Mouse (Mus musculus) liver, adult 2 months (tissue): ENCODE results near the gene Cript. TPM values are rescaled to one million over a fixed set of nuclear protein-coding genes. Genes with fewer than 3 reads are reported as not detected.

Experiments used
- DNase-seq: peaks from one replicate; pipeline ENCODE4 v3.0.0-alpha.2; 2011; ENCODE audit warnings: low read depth, low spot score; ENCODE audit errors: extremely low read depth
- H3K27ac ChIP-seq: fragments of 200-500 bp; replicated peaks from 2 replicates; pipeline ENCODE4 v1.5.1; 2012; ENCODE audit warnings: low read depth, mild to moderate bottlenecking, control low read depth, inconsistent platforms, low read length; ENCODE audit not compliant: insufficient read depth
- H3K27me3 ChIP-seq: fragments of 200-500 bp; 2 replicates; pipeline ENCODE4 v1.6.1; 2012; ENCODE audit warnings: mild to moderate bottlenecking, moderate library complexity, low read length, inconsistent platforms; ENCODE audit not compliant: control insufficient read depth, insufficient read depth
- H3K36me3 ChIP-seq: fragments of 200-500 bp; 2 replicates; pipeline ENCODE4 v1.6.1; 2012; ENCODE audit warnings: low read length, inconsistent platforms; ENCODE audit not compliant: control insufficient read depth, insufficient read depth
- H3K4me1 ChIP-seq: fragments of 200-500 bp; 2 replicates; pipeline ENCODE4 v1.6.1; 2011; ENCODE audit warnings: low read length; ENCODE audit not compliant: control insufficient read depth, insufficient read depth
- H3K4me3 ChIP-seq: fragments of 200-500 bp; 2 replicates; pipeline ENCODE4 v1.5.1; 2011; ENCODE audit warnings: low read depth, mild to moderate bottlenecking, control low read depth, low read length, moderate library complexity; ENCODE audit not compliant: insufficient read depth
- H3K79me2 ChIP-seq: fragments of 200-500 bp; 2 replicates; pipeline ENCODE4 v1.6.1; 2012; ENCODE audit warnings: inconsistent platforms, mild to moderate bottlenecking, low read length, moderate library complexity; ENCODE audit not compliant: control insufficient read depth, insufficient read depth
- H3K9ac ChIP-seq: fragments of 200-500 bp; 2 replicates; pipeline ENCODE4 v1.6.1; 2012; ENCODE audit warnings: low read depth, mild to moderate bottlenecking, control low read depth, inconsistent platforms, low read length
- CTCF ChIP-seq: fragments of 200-500 bp; IDR thresholded peaks from 2 replicates; pipeline ENCODE4 v1.5.1; 2011; ENCODE audit warnings: low read depth, low read length, control low read depth
- POLR2A ChIP-seq: fragments of 200-500 bp; IDR thresholded peaks from 2 replicates; pipeline ENCODE4 v1.6.1; 2011; ENCODE audit warnings: low read length, control low read depth; ENCODE audit not compliant: insufficient read depth; ENCODE audit errors: extremely low read depth
- WGBS: fragments of 180-500 bp; shearing (Covaris S2); methylation state at CpG from one replicate; pipeline ENCODE4 v1.1.7; 2018; 5-methylcytosine and 5-hydroxymethylcytosine counted together
- polyA plus RNA-seq: library from polyadenylated mRNA; depleted of rRNA; stranded (reverse); fragments of >200 nt; gene quantifications from 2 replicates; pipeline ENCODE4 v1.2.3, GENCODE M21; 2012
- total RNA-seq: library from RNA; depleted of rRNA; stranded (reverse); fragments of >200 nt; gene quantifications from 2 replicates; pipeline ENCODE4 v1.2.3, GENCODE M21; 2014

Cript gene
- total and polyA plus RNA-seq, 2 experiments = 7.4 to 26.9 TPM

DNA sequence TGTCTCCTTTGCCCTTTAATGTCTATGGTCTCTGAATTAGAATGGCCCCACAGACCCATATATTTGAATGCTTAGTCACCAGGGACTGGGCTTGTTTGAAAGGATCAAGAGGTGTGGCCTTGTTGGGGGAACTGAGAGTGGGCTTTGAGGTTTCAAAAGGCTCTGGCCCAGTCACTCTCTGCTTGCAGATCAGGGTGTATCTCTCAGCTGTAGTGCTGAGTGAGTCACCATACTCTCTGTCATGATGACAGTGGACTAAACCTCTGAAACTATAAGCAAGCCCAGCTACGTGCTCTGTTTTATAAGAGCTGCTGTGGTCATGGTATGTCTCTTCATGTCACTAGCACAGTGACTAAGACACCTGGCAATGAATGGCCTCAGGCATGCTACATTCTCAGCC, 27.1 kb downstream of the Cript start:
- no peak for TF ChIP-seq POLR2A
- no peak for TF ChIP-seq CTCF
- Histone ChIP-seq H3K4me1 (peaks cover 2% of the 10 kb centered on the region; the same call in 1 of the 2 replicates), H3K36me3 (no peaks in the 10 kb centered on the region), H3K79me2 (no peaks in the 10 kb centered on the region), H3K9ac (no peak overlapping the region), H3K27me3 (no peaks in the 10 kb centered on the region), H3K27ac (no peak overlapping the region), H3K4me3 (no peak overlapping the region)
- WGBS = 94% methylated on average over 1 of the region's 1 CpGs
- no peak for DNase-seq

DNA sequence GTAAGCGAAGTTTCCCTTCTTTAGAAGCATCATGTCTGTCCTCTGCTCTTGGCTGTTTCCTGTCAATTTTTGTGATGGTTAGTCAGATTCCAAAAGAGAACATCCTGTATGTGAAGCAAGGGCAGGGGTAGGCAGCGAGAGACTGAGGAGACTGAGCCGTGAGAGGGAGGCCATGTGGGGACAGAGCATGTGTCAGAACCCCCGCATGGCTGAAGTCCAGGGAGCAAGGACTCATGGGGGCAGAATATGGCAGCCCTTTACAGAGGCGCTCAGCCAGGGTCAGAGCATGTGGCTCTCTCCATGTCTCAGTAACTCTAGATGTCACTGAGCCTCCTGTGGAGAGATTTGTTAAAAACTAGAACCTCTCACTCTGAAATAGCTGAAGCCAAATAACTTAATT, 28.6 kb downstream of the Cript start:
- Histone ChIP-seq H3K9ac (no peak overlapping the region), H3K36me3 (no peaks in the 10 kb centered on the region), H3K27me3 (no peaks in the 10 kb centered on the region), H3K79me2 (no peaks in the 10 kb centered on the region), H3K27ac (no peak overlapping the region), H3K4me3 (no peak overlapping the region), H3K4me1 (peaks cover 2% of the 10 kb centered on the region; the same call in 1 of the 2 replicates)
- TF ChIP-seq POLR2A = no peak
- TF ChIP-seq CTCF = no peak
- 67% methylated on average over 5 of the region's 5 CpGs for WGBS
- no peak for DNase-seq

DNA sequence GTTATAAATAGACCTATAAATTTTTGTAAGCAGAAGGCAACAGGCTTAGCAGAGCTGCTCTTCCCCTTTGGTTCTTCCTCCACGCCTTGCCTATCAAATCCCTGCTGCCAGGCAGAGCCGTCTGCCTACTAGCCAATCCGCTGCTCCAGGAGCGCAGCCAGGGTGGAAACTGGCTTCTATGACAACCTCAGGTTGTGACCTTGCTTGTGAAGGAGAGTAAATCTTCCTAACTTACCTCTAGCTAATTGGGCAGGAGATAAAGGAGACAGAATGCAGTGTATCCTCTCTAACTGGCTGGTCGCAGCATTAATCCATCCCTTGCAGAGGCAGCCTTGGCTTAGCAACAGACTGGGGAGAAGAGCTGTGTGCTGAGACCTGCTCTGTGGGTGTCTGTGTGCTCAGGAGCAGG, 29.7 kb downstream of the Cript start:
- WGBS = 22% methylated on average over 5 of the region's 5 CpGs
- Histone ChIP-seq H3K36me3 (no peaks in the 10 kb centered on the region), H3K27ac (no peak overlapping the region), H3K9ac (no peak overlapping the region), H3K4me3 (no peak overlapping the region), H3K27me3 (no peaks in the 10 kb centered on the region), H3K4me1 (peaks cover 2% of the 10 kb centered on the region; the same call in 1 of the 2 replicates), H3K79me2 (no peaks in the 10 kb centered on the region)
- peak; percentile 11 for DNase-seq
- TF ChIP-seq POLR2A (no peak), CTCF (no peak)

DNA sequence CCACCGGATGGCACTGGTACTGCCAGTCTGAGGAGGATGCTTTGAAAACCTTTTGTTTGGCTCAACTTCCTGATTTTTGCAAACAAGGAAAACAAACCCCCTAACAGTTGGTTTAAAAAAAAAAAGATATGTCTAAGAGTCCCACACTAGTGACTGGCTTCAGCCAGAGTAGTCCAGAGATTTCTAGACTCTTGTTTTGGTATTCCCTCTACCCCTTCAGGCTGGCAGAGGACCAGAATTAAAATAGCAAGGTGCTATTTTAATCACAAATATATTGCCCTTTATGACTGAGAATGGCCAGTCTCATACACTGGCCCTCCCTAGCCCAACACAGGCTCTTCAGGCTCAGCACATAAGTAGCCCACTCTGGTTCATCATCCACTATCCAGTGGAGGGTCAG, 30.3 kb downstream of the Cript start:
- Histone ChIP-seq H3K4me3 (no peak overlapping the region), H3K36me3 (no peaks in the 10 kb centered on the region), H3K9ac (no peak overlapping the region), H3K4me1 (no peaks in the 10 kb centered on the region), H3K27ac (no peak overlapping the region), H3K27me3 (no peaks in the 10 kb centered on the region), H3K79me2 (no peaks in the 10 kb centered on the region)
- DNase-seq = no peak
- TF ChIP-seq POLR2A (no peak), CTCF (no peak)
- 44% methylated on average over 1 of the region's 1 CpGs for WGBS

GRCm38 (mm10) chr17:87056761-87057160, 31.4 kb downstream of the Cript start:
- 90% methylated on average over 7 of the region's 7 CpGs for WGBS
- no peak for DNase-seq
- Histone ChIP-seq H3K9ac (no peak overlapping the region), H3K27ac (no peak overlapping the region), H3K27me3 (no peaks in the 10 kb centered on the region), H3K79me2 (no peaks in the 10 kb centered on the region), H3K36me3 (no peaks in the 10 kb centered on the region), H3K4me1 (no peaks in the 10 kb centered on the region), H3K4me3 (no peak overlapping the region)
- TF ChIP-seq POLR2A = no peak
- TF ChIP-seq CTCF = no peak

DNA sequence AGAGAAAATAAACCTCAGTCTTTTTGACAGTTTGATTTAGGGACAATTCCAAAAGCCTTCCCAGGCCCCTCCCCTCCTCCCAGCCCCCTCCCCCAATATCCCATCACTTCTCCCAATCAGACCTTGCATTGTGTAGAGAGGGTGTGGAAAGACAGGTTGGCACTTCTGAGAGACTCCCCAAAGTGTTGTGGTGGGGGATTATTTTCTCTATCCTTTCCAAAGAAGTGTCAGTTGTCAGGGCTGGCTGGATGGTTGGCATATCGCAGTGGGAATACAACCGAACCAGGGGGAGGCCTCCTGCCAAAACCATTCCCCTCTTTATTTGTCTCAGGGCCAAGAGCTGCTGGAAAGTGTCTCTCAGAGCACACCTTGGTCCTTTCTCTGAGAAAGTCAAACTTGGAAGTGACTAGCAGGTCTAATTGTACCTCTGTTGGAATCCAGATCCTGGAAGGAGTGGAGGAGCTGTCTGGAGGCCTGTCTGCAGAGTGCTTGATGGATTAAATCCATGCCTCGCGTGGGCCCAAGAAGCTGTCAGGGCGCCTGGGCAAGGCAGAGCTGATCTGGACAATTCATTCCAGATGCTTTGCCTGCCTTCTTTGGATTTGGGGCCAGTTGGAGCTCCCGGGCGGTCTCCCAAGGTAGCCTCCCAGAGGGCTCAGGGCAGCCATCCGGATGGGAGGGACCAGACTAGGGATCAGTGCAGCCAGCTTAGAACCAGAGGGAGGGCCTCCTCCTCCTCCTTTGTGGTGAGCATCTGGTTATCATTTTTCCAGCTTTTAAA, 32.3 kb downstream of the Cript start:
- no peaks in the 10 kb centered on the region for H3K27me3 ChIP-seq
- H3K27ac ChIP-seq = no peak overlapping the region
- no peaks in the 10 kb centered on the region for H3K36me3 ChIP-seq
- H3K4me1 ChIP-seq = no peaks in the 10 kb centered on the region
- no peaks in the 10 kb centered on the region for H3K79me2 ChIP-seq
- no peak for DNase-seq
- H3K4me3 ChIP-seq = no peak overlapping the region
- H3K9ac ChIP-seq = no peak overlapping the region
- TF ChIP-seq POLR2A = no peak
- TF ChIP-seq CTCF = no peak
- 89% methylated on average over 8 of the region's 8 CpGs for WGBS
